Mouse (Mus musculus) megakaryocyte, embryonic 14.5 days (primary cell): ENCODE measurements around the gene C1qbp. TPM values are rescaled to one million over a fixed set of nuclear protein-coding genes. Genes with fewer than 3 reads are reported as not detected.

Experiments used
- H3K27me3 ChIP-seq: replicated peaks from 2 replicates; pipeline ENCODE3; 2012; ENCODE audit warnings: inconsistent platforms
- H3K36me3 ChIP-seq: replicated peaks from 2 replicates; pipeline ENCODE3; 2012; ENCODE audit warnings: low read length, inconsistent platforms, mixed read lengths
- H3K4me1 ChIP-seq: 2 replicates; pipeline ENCODE4 v1.6.1; 2012; ENCODE audit warnings: inconsistent platforms
- H3K4me3 ChIP-seq: replicated peaks from 2 replicates; pipeline ENCODE3; 2012; ENCODE audit warnings: moderate library complexity, mild to moderate bottlenecking, inconsistent platforms
- H3K9me3 ChIP-seq: 2 replicates; pipeline ENCODE4 v1.6.1; 2012; ENCODE audit warnings: inconsistent platforms
- FLI1 ChIP-seq: IDR thresholded peaks from 2 replicates; pipeline ENCODE4 v1.6.1; 2012; ENCODE audit warnings: low read length, inconsistent platforms, mixed read lengths
- GATA1 ChIP-seq: IDR thresholded peaks from 3 replicates; pipeline ENCODE4 v1.6.1; 2012; ENCODE audit warnings: mixed read lengths, low read length, inconsistent platforms, borderline replicate concordance
- polyA plus RNA-seq: library from polyadenylated mRNA; stranded (reverse); fragments of >175 nt; gene quantifications from 2 replicates; pipeline ENCODE4 v1.2.3, GENCODE M21; 2012; ENCODE audit warnings: low replicate concordance; ENCODE audit not compliant: insufficient read depth

Gene C1qbp
- polyA plus RNA-seq, 1 experiment: 211 TPM

- no peak overlapping the region for H3K4me3 ChIP-seq
- H3K4me1 ChIP-seq: no peaks in the 10 kb centered on the region
- H3K9me3 ChIP-seq: no peaks in the 10 kb centered on the region
- no peak for TF ChIP-seq FLI1
- TF ChIP-seq GATA1: no peak
- H3K27me3 ChIP-seq: no peaks in the 10 kb centered on the region
- H3K36me3 ChIP-seq: peaks cover 96% of the 10 kb centered on the region
These were observed 37.6 kb downstream of the C1qbp start for GRCm38 (mm10) chr11:70944935-70945817.

- no peaks in the 10 kb centered on the region for H3K9me3 ChIP-seq
- H3K4me3 ChIP-seq: no peak overlapping the region
- H3K4me1 ChIP-seq: no peaks in the 10 kb centered on the region
- no peaks in the 10 kb centered on the region for H3K27me3 ChIP-seq
- H3K36me3 ChIP-seq: peaks cover 96% of the 10 kb centered on the region
- TF ChIP-seq GATA1: no peak
- TF ChIP-seq FLI1: no peak
These were observed 39.2 kb downstream of the C1qbp start for GRCm38 (mm10) chr11:70943651-70944050.

GRCm38 (mm10) chr11:70942596-70942995 is 40.2 kb downstream of the C1qbp start:
- no peaks in the 10 kb centered on the region for H3K27me3 ChIP-seq
- TF ChIP-seq FLI1: no peak
- no peak for TF ChIP-seq GATA1
- H3K4me3 ChIP-seq: no peak overlapping the region
- no peaks in the 10 kb centered on the region for H3K9me3 ChIP-seq
- H3K4me1 ChIP-seq: peaks cover 5% of the 10 kb centered on the region
- peaks cover 96% of the 10 kb centered on the region for H3K36me3 ChIP-seq

GRCm38 (mm10) chr11:70935316-70935715 is 47.5 kb downstream of the C1qbp start:
- peaks cover 95% of the 10 kb centered on the region for H3K36me3 ChIP-seq
- no peak for TF ChIP-seq GATA1
- no peak for TF ChIP-seq FLI1
- no peaks in the 10 kb centered on the region for H3K9me3 ChIP-seq
- H3K4me1 ChIP-seq: peaks cover 13% of the 10 kb centered on the region
- no peak overlapping the region for H3K4me3 ChIP-seq
- H3K27me3 ChIP-seq: no peaks in the 10 kb centered on the region

- H3K36me3 ChIP-seq: peaks cover 87% of the 10 kb centered on the region
These were observed 51.4 kb downstream of the C1qbp start for GRCm38 (mm10) chr11:70931461-70931860.

More at GRCm38 (mm10) chr11:70931461-70931860, 51.4 kb downstream of the C1qbp start:
- Histone ChIP-seq H3K9me3 (no peaks in the 10 kb centered on the region), H3K4me1 (peaks cover 12% of the 10 kb centered on the region), H3K4me3 (no peak overlapping the region), H3K27me3 (no peaks in the 10 kb centered on the region)
- no peak for TF ChIP-seq FLI1
- TF ChIP-seq GATA1: no peak

Other genes starting within 250 kb of the C1qbp start
- 0.55 TPM in 1 of 2 replicates, not detected in the other for gene Zfp3, start 218.8 kb downstream of the C1qbp start, polyA plus RNA-seq
- not detected in 2 replicates for gene Scimp, start 170.4 kb downstream of the C1qbp start, polyA plus RNA-seq
- gene Rabep1, start 138.2 kb downstream of the C1qbp start, polyA plus RNA-seq: 2.9 and 29.2 TPM in 2 replicates
- gene Nup88, start 13.1 kb downstream of the C1qbp start, polyA plus RNA-seq: 18.2 and 21.9 TPM in 2 replicates
- 9.3 TPM in 1 of 2 replicates, not detected in the other for gene Rpain, start 12.8 kb downstream of the C1qbp start, polyA plus RNA-seq
- 3.6 and 4.1 TPM in 2 replicates for gene Dhx33, start 21.4 kb upstream of the C1qbp start, polyA plus RNA-seq
- gene Mis12, start 36.6 kb upstream of the C1qbp start, polyA plus RNA-seq: 1.4 TPM in 1 of 2 replicates, not detected in the other
- gene Derl2, start 36.8 kb upstream of the C1qbp start, polyA plus RNA-seq: 3.4 and 28.6 TPM in 2 replicates
- not detected in 2 replicates for gene 6330403K07Rik, start 50.5 kb upstream of the C1qbp start, polyA plus RNA-seq
- gene Nlrp1a, start 161.7 kb upstream of the C1qbp start, polyA plus RNA-seq: not detected in 2 replicates
- gene Nlrp1b, start 247.7 kb upstream of the C1qbp start, polyA plus RNA-seq: 0.81 TPM in 1 of 2 replicates, not detected in the other